Mouse (Mus musculus): ENCODE results near the gene Pcnp. TPM values are rescaled to one million over a fixed set of nuclear protein-coding genes. Genes with fewer than 3 reads are reported as not detected.
A peak's percentile ranks its signal among the peaks of the same experiment; 100 is the strongest.
"Not testable (repeated sequence)": the region's sequence is repeated elsewhere in the genome, so short reads cannot be mapped to it uniquely, and the experiment has no call there.

The Pcnp gene
- polyA plus RNA-seq, 1 experiment from 2014 or later: 222 TPM

- peak overlapping the region; percentile 96 for H3K9ac ChIP-seq
- peak; percentile 88 for ATAC-seq (ENCODE audit: insufficient read depth, low FRiP score, low read depth)
- H3K4me1 ChIP-seq: 0 out of 2 replicates have a peak, but pooled peaks cover 4% of the 10 kb centered on the region
- WGBS: under 1% methylated on average over 50 of the region's 55 CpGs
- H3K27ac ChIP-seq: peak overlapping the region; percentile 89
- peak overlapping the region; percentile 60 for H3K4me2 ChIP-seq
- H3K4me3 ChIP-seq (replicated peaks): peak overlapping the region; percentile 100
- H3K27me3 ChIP-seq (replicated peaks): no peaks in the 10 kb centered on the region
- peaks cover 22% of the 10 kb centered on the region for H3K36me3 ChIP-seq
- H3K9me3 ChIP-seq: no peaks in the 10 kb centered on the region
Measured at GRCm38 (mm10) chr16:55974256-55974902, 55.2 kb downstream of the Pcnp start.

- Histone ChIP-seq H3K4me3 (replicated peaks) (peak within 1 kb of the TSS; percentile 100), H3K4me2 (peak within 1 kb of the TSS; percentile 60), H3K9ac (peak within 1 kb of the TSS; percentile 96), H3K27me3 (replicated peaks) (no peaks in the 10 kb centered on the region), H3K4me1 (peaks cover 7% of the 10 kb centered on the region; the same call in 1 of the 2 replicates), H3K9me3 (no peaks in the 10 kb centered on the region), H3K36me3 (peaks cover 22% of the 10 kb centered on the region), H3K27ac (peak within 1 kb of the TSS; percentile 89)
- under 1% methylated on average over 83 of the region's 86 CpGs for WGBS
- ATAC-seq (ENCODE audit: insufficient read depth, low FRiP score, low read depth): peak; percentile 95
Measured at GRCm38 (mm10) chr16:55973431-55974255, 55.9 kb downstream of the Pcnp start, which contains the start of gene Zbtb11. Gene Zbtb11, plus strand, starts transcription at chr16:55973883.

GRCm38 (mm10) chr16:55972626-55973201, 56.8 kb downstream of the Pcnp start:
- 45% methylated on average over 10 of the region's 10 CpGs for WGBS
- no peak overlapping the region for H3K9ac ChIP-seq
- H3K36me3 ChIP-seq: peaks cover 22% of the 10 kb centered on the region
- peak overlapping the region; percentile 89 for H3K27ac ChIP-seq
- ATAC-seq (ENCODE audit: insufficient read depth, low FRiP score, low read depth): no peak
- H3K4me3 ChIP-seq (replicated peaks): peak overlapping the region; percentile 100
- peaks cover 10% of the 10 kb centered on the region; the same call in 1 of the 2 replicates for H3K4me1 ChIP-seq
- no peaks in the 10 kb centered on the region for H3K27me3 ChIP-seq (replicated peaks)
- peak overlapping the region; percentile 59 for H3K4me2 ChIP-seq
- H3K9me3 ChIP-seq: no peaks in the 10 kb centered on the region

- peaks cover 13% of the 10 kb centered on the region; the same call in 1 of the 2 replicates for H3K4me1 ChIP-seq
- WGBS: 78% methylated on average over 6 of the region's 6 CpGs
- no peaks in the 10 kb centered on the region for H3K27me3 ChIP-seq (replicated peaks)
- ATAC-seq (ENCODE audit: insufficient read depth, low FRiP score, low read depth): no peak
- H3K9me3 ChIP-seq: no peaks in the 10 kb centered on the region
- peak overlapping the region; percentile 59; the same call in 1 of the 2 replicates for H3K4me2 ChIP-seq
- no peak overlapping the region for H3K27ac ChIP-seq
- H3K9ac ChIP-seq: no peak overlapping the region
- H3K36me3 ChIP-seq: peaks cover 22% of the 10 kb centered on the region
- H3K4me3 ChIP-seq (replicated peaks): no peak overlapping the region
Measured at GRCm38 (mm10) chr16:55971735-55972615, 57.6 kb downstream of the Pcnp start.

GRCm38 (mm10) chr16:55970416-55970815, 59.1 kb downstream of the Pcnp start:
- Histone ChIP-seq H3K27ac (no peak overlapping the region), H3K27me3 (replicated peaks) (no peaks in the 10 kb centered on the region), H3K9ac (no peak overlapping the region), H3K4me2 (no peak overlapping the region), H3K9me3 (no peaks in the 10 kb centered on the region), H3K4me1 (peaks cover 14% of the 10 kb centered on the region; the same call in 1 of the 2 replicates), H3K4me3 (replicated peaks) (no peak overlapping the region), H3K36me3 (peaks cover 22% of the 10 kb centered on the region)
- 96% methylated on average over 5 of the region's 5 CpGs for WGBS
- ATAC-seq (ENCODE audit: insufficient read depth, low FRiP score, low read depth): no peak

- no peak for ATAC-seq (ENCODE audit: insufficient read depth, low FRiP score, low read depth)
- H3K9me3 ChIP-seq: no peaks in the 10 kb centered on the region
- no peak overlapping the region for H3K9ac ChIP-seq
- WGBS: 78% methylated on average over 3 of the region's 3 CpGs
- H3K4me2 ChIP-seq: no peak overlapping the region
- peaks cover 12% of the 10 kb centered on the region; the same call in 1 of the 2 replicates for H3K4me1 ChIP-seq
- peaks cover 22% of the 10 kb centered on the region for H3K36me3 ChIP-seq
- no peaks in the 10 kb centered on the region for H3K27me3 ChIP-seq (replicated peaks)
- no peak overlapping the region for H3K4me3 ChIP-seq (replicated peaks)
- H3K27ac ChIP-seq: no peak overlapping the region
Measured at GRCm38 (mm10) chr16:55969147-55969546, 60.4 kb downstream of the Pcnp start.

GRCm38 (mm10) chr16:55967221-55967620, 62.3 kb downstream of the Pcnp start:
- no peaks in the 10 kb centered on the region for H3K27me3 ChIP-seq (replicated peaks)
- ATAC-seq (ENCODE audit: insufficient read depth, low FRiP score, low read depth): no peak
- H3K4me1 ChIP-seq: peaks cover 12% of the 10 kb centered on the region; the same call in 1 of the 2 replicates
- H3K4me2 ChIP-seq: peak overlapping the region; percentile 82
- H3K9ac ChIP-seq: peak overlapping the region; percentile 65; the same call in 1 of the 2 replicates
- peak overlapping the region; percentile 69 for H3K4me3 ChIP-seq (replicated peaks)
- peak overlapping the region; percentile 77; the same call in 1 of the 2 replicates for H3K27ac ChIP-seq
- peaks cover 22% of the 10 kb centered on the region for H3K36me3 ChIP-seq
- 17% methylated on average over 1 of the region's 1 CpGs for WGBS
- no peaks in the 10 kb centered on the region for H3K9me3 ChIP-seq

GRCm38 (mm10) chr16:55966212-55966871, 63.2 kb downstream of the Pcnp start, which contains the start of gene Rpl24:
Gene Rpl24, plus strand, starts transcription at chr16:55966275.
- H3K36me3 ChIP-seq: peaks cover 17% of the 10 kb centered on the region
- WGBS: under 1% methylated on average over 42 of the region's 42 CpGs
- H3K9me3 ChIP-seq: no peaks in the 10 kb centered on the region
- peak within 1 kb of the TSS; percentile 82 for H3K4me2 ChIP-seq
- peaks cover 12% of the 10 kb centered on the region; the same call in 1 of the 2 replicates for H3K4me1 ChIP-seq
- H3K9ac ChIP-seq: peak within 1 kb of the TSS; percentile 65
- peak; percentile 93 for ATAC-seq (ENCODE audit: insufficient read depth, low FRiP score, low read depth)
- no peaks in the 10 kb centered on the region for H3K27me3 ChIP-seq (replicated peaks)
- H3K4me3 ChIP-seq (replicated peaks): peak within 1 kb of the TSS; percentile 69
- peak within 1 kb of the TSS; percentile 77 for H3K27ac ChIP-seq

GRCm38 (mm10) chr16:55964126-55964949, 65.2 kb downstream of the Pcnp start:
- Histone ChIP-seq H3K9me3 (no peaks in the 10 kb centered on the region), H3K4me3 (replicated peaks) (no peak overlapping the region), H3K36me3 (no peaks in the 10 kb centered on the region; the same call in 1 of the 2 replicates), H3K4me1 (peaks cover 12% of the 10 kb centered on the region; the same call in 1 of the 2 replicates), H3K27ac (no peak overlapping the region), H3K27me3 (replicated peaks) (no peaks in the 10 kb centered on the region), H3K9ac (no peak overlapping the region), H3K4me2 (no peak overlapping the region)
- WGBS: 55% methylated on average over 4 of the region's 4 CpGs
- ATAC-seq (ENCODE audit: insufficient read depth, low FRiP score, low read depth): no peak

GRCm38 (mm10) chr16:55963068-55963467, 66.5 kb downstream of the Pcnp start:
- H3K27ac ChIP-seq; H3K4me3 ChIP-seq (replicated peaks); H3K27me3 ChIP-seq (replicated peaks); H3K9ac ChIP-seq; H3K4me1 ChIP-seq; H3K9me3 ChIP-seq; H3K4me2 ChIP-seq; ATAC-seq (ENCODE audit: insufficient read depth, low FRiP score, low read depth); H3K36me3 ChIP-seq: not testable (repeated sequence)
- 92% methylated on average over 6 of the region's 11 CpGs for WGBS

Data from stomach, embryonic 15.5 days (tissue).